Mouse (Mus musculus): ENCODE measurements around the gene Sept11. TPM values are rescaled to one million over a fixed set of nuclear protein-coding genes. Genes with fewer than 3 reads are reported as not detected.

The Sept11 gene
- total RNA-seq, 2 experiments from 2014 or later: 70.7 to 89.0 TPM

GRCm38 (mm10) chr5:93163541-93163940 lies 70.3 kb downstream of the Sept11 start:
- 0 out of 2 replicates have a peak, but pooled peaks have one; percentile 21 for ATAC-seq (replicated peaks; ENCODE audit: poor library complexity, severe bottlenecking)

- ATAC-seq (replicated peaks; ENCODE audit: poor library complexity, severe bottlenecking): peak; percentile 85
Observed at GRCm38 (mm10) chr5:93167919-93168516, 74.8 kb downstream of the Sept11 start.

GRCm38 (mm10) chr5:93168654-93169053 lies 75.4 kb downstream of the Sept11 start:
- no peak for ATAC-seq (replicated peaks; ENCODE audit: poor library complexity, severe bottlenecking)

- ATAC-seq (replicated peaks; ENCODE audit: poor library complexity, severe bottlenecking): no peak
Observed at GRCm38 (mm10) chr5:93171420-93171819, 78.2 kb downstream of the Sept11 start.

- ATAC-seq (replicated peaks; ENCODE audit: poor library complexity, severe bottlenecking): no peak
Observed at GRCm38 (mm10) chr5:93172536-93172935, 79.3 kb downstream of the Sept11 start.

- no peak for ATAC-seq (replicated peaks; ENCODE audit: poor library complexity, severe bottlenecking)
Observed at GRCm38 (mm10) chr5:93174675-93175074, 81.4 kb downstream of the Sept11 start.

GRCm38 (mm10) chr5:93178616-93179015 lies 85.4 kb downstream of the Sept11 start:
- no peak for ATAC-seq (replicated peaks; ENCODE audit: poor library complexity, severe bottlenecking)

GRCm38 (mm10) chr5:93180252-93180651 lies 87.0 kb downstream of the Sept11 start:
- peak; percentile 39; the same call in 1 of the 2 replicates for ATAC-seq (replicated peaks; ENCODE audit: poor library complexity, severe bottlenecking)

GRCm38 (mm10) chr5:93183311-93183710 lies 90.1 kb downstream of the Sept11 start:
- ATAC-seq (replicated peaks; ENCODE audit: poor library complexity, severe bottlenecking): no peak

- no peak for ATAC-seq (replicated peaks; ENCODE audit: poor library complexity, severe bottlenecking)
Observed at GRCm38 (mm10) chr5:93184548-93184947, 91.3 kb downstream of the Sept11 start.

GRCm38 (mm10) chr5:93189607-93190006 lies 96.4 kb downstream of the Sept11 start:
- ATAC-seq (replicated peaks; ENCODE audit: poor library complexity, severe bottlenecking): no peak

GRCm38 (mm10) chr5:93190428-93190827 lies 97.2 kb downstream of the Sept11 start:
- no peak for ATAC-seq (replicated peaks; ENCODE audit: poor library complexity, severe bottlenecking)

- ATAC-seq (replicated peaks; ENCODE audit: poor library complexity, severe bottlenecking): peak; percentile 30
Observed at GRCm38 (mm10) chr5:93198232-93198631, 105.0 kb downstream of the Sept11 start.

GRCm38 (mm10) chr5:93201181-93201580 lies 107.9 kb downstream of the Sept11 start:
- no peak for ATAC-seq (replicated peaks; ENCODE audit: poor library complexity, severe bottlenecking)

GRCm38 (mm10) chr5:93205371-93206108 lies 112.3 kb downstream of the Sept11 start:
- peak; percentile 69 for ATAC-seq (replicated peaks; ENCODE audit: poor library complexity, severe bottlenecking)

- peak; percentile 75 for ATAC-seq (replicated peaks; ENCODE audit: poor library complexity, severe bottlenecking)
Observed at GRCm38 (mm10) chr5:93206109-93207005, 113.1 kb downstream of the Sept11 start, which contains the start of the genes Ccni and 2010109A12Rik. Gene Ccni (minus strand): TSS chr5:93206495. Gene 2010109A12Rik (plus strand): TSS chr5:93206518.

- ATAC-seq (replicated peaks; ENCODE audit: poor library complexity, severe bottlenecking): no peak
Observed at GRCm38 (mm10) chr5:93207006-93207348, 113.7 kb downstream of the Sept11 start.

GRCm38 (mm10) chr5:93207555-93207954 lies 114.3 kb downstream of the Sept11 start:
- no peak for ATAC-seq (replicated peaks; ENCODE audit: poor library complexity, severe bottlenecking)

GRCm38 (mm10) chr5:93218375-93218774 lies 125.1 kb downstream of the Sept11 start:
- no peak for ATAC-seq (replicated peaks; ENCODE audit: poor library complexity, severe bottlenecking)

- no peak for ATAC-seq (replicated peaks; ENCODE audit: poor library complexity, severe bottlenecking)
Observed at GRCm38 (mm10) chr5:93221661-93222060, 128.4 kb downstream of the Sept11 start.

- no peak for ATAC-seq (replicated peaks; ENCODE audit: poor library complexity, severe bottlenecking)
Observed at GRCm38 (mm10) chr5:93224549-93224948, 131.3 kb downstream of the Sept11 start.

Measured in granulocyte monocyte progenitor cell, adult 5-6 weeks (primary cell).